Mouse (Mus musculus): ENCODE measurements around the gene Npdc1.

DNA sequence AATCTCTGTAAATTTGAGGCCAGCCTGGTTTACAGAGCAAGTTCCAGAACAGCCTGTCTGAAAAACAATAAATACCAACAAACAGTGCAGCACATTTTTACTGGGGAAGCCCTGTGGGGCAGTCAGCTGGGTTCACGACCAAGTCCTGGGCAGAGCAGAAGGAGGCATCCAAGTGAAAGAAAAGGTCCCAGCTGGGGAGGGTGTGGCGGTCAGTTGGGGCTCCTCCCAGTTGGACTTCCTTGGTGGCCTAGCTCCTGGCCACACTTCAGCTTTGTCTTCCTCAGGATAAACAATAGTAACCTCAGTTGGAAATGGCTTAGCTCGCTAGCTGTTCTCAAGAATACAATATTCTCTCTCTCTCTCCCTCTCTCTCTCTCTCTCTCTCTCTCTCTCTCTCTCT is 18.3 kb downstream of the Npdc1 start:
- TF ChIP-seq POLR2A (IDR thresholded peaks at IDR 0.05; ENCODE audit: control insufficient read depth, extremely low read depth, insufficient read depth, low read length, poor library complexity) (no peak), CTCF (IDR thresholded peaks at IDR 0.05; ENCODE audit: borderline replicate concordance, control insufficient read depth, extremely low read depth, insufficient read depth, low read length, poor library complexity) (no peak)

Data from thymus, adult 2 months (tissue).